Mouse (Mus musculus): ENCODE data around the gene Gimap3. TPM values are rescaled to one million over a fixed set of nuclear protein-coding genes. Genes with fewer than 3 reads are reported as not detected.

Gene Gimap3
- polyA plus RNA-seq, 1 experiment from 2014 or later, result 0.08 TPM

GRCm38 (mm10) chr6:48718455-48718854 is 52.2 kb downstream of the Gimap3 start, which contains the start of the genes Gm28053 and Gimap7:
Gene Gm28053, plus strand, starts transcription at chr6:48718607.
Gene Gimap7, plus strand, starts transcription at chr6:48718621.
- Histone ChIP-seq H3K27me3 (no peaks in the 10 kb centered on the region), H3K36me3 (no peaks in the 10 kb centered on the region), H3K9ac (no peak within 1 kb of the TSS), H3K27ac (no peak within 1 kb of the TSS), H3K4me2 (no peak within 1 kb of the TSS), H3K9me3 (replicated peaks) (no peaks in the 10 kb centered on the region), H3K4me3 (replicated peaks) (no peak within 1 kb of the TSS), H3K4me1 (no peaks in the 10 kb centered on the region)
- ATAC-seq (replicated peaks; ENCODE audit: low FRiP score), result no peak
- 66% methylated on average over 2 of the region's 2 CpGs for WGBS

Other genes with a start within 250 kb of the Gimap3 start
- gene Atp6v0e2, start 233.2 kb downstream of the Gimap3 start, polyA plus RNA-seq (2015; fragmentation: Nextera tagmentation; extraction: Ambion mirVana), result 28.0 and 29.6 TPM in 2 replicates
- 12.8 and 16.4 TPM in 2 replicates for gene Lrrc61, start 216.1 kb downstream of the Gimap3 start, polyA plus RNA-seq (2015; fragmentation: Nextera tagmentation; extraction: Ambion mirVana)
- gene Rarres2, start 198.1 kb downstream of the Gimap3 start, polyA plus RNA-seq (2015; fragmentation: Nextera tagmentation; extraction: Ambion mirVana), result 55.4 and 68.7 TPM in 2 replicates
- not detected in 2 replicates for gene Gm45021, start 181.2 kb downstream of the Gimap3 start, polyA plus RNA-seq (2015; fragmentation: Nextera tagmentation; extraction: Ambion mirVana)
- gene Repin1, start 177.0 kb downstream of the Gimap3 start, polyA plus RNA-seq (2015; fragmentation: Nextera tagmentation; extraction: Ambion mirVana), result 43.8 and 47.3 TPM in 2 replicates
- gene Gm44965, start 176.9 kb downstream of the Gimap3 start, polyA plus RNA-seq (2015; fragmentation: Nextera tagmentation; extraction: Ambion mirVana), result not detected in 2 replicates
- 7.0 and 7.9 TPM in 2 replicates for gene Zfp775, start 168.8 kb downstream of the Gimap3 start, polyA plus RNA-seq (2015; fragmentation: Nextera tagmentation; extraction: Ambion mirVana)
- gene AI854703, start 144.1 kb downstream of the Gimap3 start, polyA plus RNA-seq (2015; fragmentation: Nextera tagmentation; extraction: Ambion mirVana), result 3.0 and 3.1 TPM in 2 replicates
- gene Gimap8, start 123.6 kb downstream of the Gimap3 start, polyA plus RNA-seq (2015; fragmentation: Nextera tagmentation; extraction: Ambion mirVana), result 3.3 and 3.8 TPM in 2 replicates
- gene Gimap9, start 94.7 kb downstream of the Gimap3 start, polyA plus RNA-seq (2015; fragmentation: Nextera tagmentation; extraction: Ambion mirVana), result 11.7 and 12.6 TPM in 2 replicates
- 69.5 and 72.5 TPM in 2 replicates for gene Gimap4, start 86.3 kb downstream of the Gimap3 start, polyA plus RNA-seq (2015; fragmentation: Nextera tagmentation; extraction: Ambion mirVana)
- 50.6 and 51.3 TPM in 2 replicates for gene Gimap6, start 62.6 kb downstream of the Gimap3 start, polyA plus RNA-seq (2015; fragmentation: Nextera tagmentation; extraction: Ambion mirVana)
- gene Gm28053, start 52.2 kb downstream of the Gimap3 start, polyA plus RNA-seq (2015; fragmentation: Nextera tagmentation; extraction: Ambion mirVana), result 2.7 and 3.3 TPM in 2 replicates
- not detected in 2 replicates for gene Gimap7, start 52.2 kb downstream of the Gimap3 start, polyA plus RNA-seq (2015; fragmentation: Nextera tagmentation; extraction: Ambion mirVana)
- 32.4 and 33.1 TPM in 2 replicates for gene Gimap1, start 31.8 kb downstream of the Gimap3 start, polyA plus RNA-seq (2015; fragmentation: Nextera tagmentation; extraction: Ambion mirVana)
- 16.4 and 16.5 TPM in 2 replicates for gene Gimap5, start 24.7 kb downstream of the Gimap3 start, polyA plus RNA-seq (2015; fragmentation: Nextera tagmentation; extraction: Ambion mirVana)
- gene Tmem176a, start 70.1 kb upstream of the Gimap3 start, polyA plus RNA-seq (2015; fragmentation: Nextera tagmentation; extraction: Ambion mirVana), result 148 and 153 TPM in 2 replicates
- 353 and 363 TPM in 2 replicates for gene Tmem176b, start 70.6 kb upstream of the Gimap3 start, polyA plus RNA-seq (2015; fragmentation: Nextera tagmentation; extraction: Ambion mirVana)
- 2.6 and 3.4 TPM in 2 replicates for gene Aoc1, start 102.0 kb upstream of the Gimap3 start, polyA plus RNA-seq (2015; fragmentation: Nextera tagmentation; extraction: Ambion mirVana)
- gene 1600015I10Rik, start 159.0 kb upstream of the Gimap3 start, polyA plus RNA-seq (2015; fragmentation: Nextera tagmentation; extraction: Ambion mirVana), result not detected in 2 replicates
- gene Doxl2, start 204.1 kb upstream of the Gimap3 start, polyA plus RNA-seq (2015; fragmentation: Nextera tagmentation; extraction: Ambion mirVana), result not detected in 2 replicates
- gene Svs1, start 216.0 kb upstream of the Gimap3 start, polyA plus RNA-seq (2015; fragmentation: Nextera tagmentation; extraction: Ambion mirVana), result not detected in 2 replicates